Mouse (Mus musculus) cerebellum, postnatal 14 days (tissue): Measurements from ENCODE around the gene Nr1h2.

Experiments
- DNase-seq, 2 experiments: peaks; one replicate each; pipeline ENCODE4 v3.0.0; 2021; ENCODE audit warnings: mixed read lengths in 2 of 2

The Nr1h2 gene

DNA sequence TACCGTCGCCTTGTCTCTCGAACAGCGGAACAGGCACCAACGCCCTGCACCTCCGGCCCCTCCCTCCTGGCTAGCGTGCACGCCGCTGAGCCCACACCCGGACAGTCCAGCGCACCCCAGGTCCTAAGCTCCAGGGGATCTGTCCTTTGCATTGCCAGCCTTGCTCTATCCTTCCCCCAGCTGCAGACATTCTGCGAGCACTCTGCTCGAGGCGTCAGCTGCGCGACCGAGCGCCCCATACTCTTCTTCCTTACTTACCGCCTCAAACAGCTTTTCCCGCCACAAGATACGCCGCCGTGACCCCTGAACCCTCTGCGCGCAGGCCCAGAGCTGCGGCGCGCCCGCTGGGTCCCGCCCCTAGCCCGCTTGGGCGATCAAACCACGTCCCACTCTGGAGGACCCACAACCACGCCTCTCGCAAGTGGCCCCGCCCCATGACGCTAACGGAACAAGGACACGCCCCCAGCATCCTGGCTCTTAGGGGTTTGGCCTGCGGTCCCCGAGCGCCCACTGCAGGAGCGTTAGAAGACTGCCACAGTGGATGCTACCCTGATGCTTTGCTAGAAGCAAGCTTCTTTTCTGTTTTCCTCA, 5.2 kb downstream of the Nr1h2 start, which contains the start of gene Pold1:
Gene Pold1 (minus strand): TSS at position 353 of the 591 bp plus-strand sequence.
- peak; percentile 99 for DNase-seq

DNA sequence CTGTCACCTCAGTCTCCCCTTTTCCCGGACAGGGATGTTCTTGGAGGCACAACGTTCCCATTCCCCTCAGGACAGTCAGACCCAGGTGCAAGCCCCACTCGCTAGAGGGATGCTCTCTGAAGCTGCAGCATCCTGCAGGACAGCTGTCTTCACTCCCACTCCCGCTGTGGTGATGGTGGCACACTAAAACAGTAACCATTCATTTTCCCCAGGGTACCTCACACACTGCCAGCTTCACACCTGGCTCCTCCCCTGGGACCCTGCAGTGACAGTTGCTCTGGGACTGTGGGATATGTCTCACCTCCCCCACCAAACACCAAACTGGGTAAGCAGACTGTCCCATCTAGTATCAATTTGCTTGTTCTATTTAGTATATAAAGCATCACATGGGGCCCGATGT, 6.0 kb downstream of the Nr1h2 start:
- peak in 1 of 2 experiments; percentile 48 for DNase-seq

DNA sequence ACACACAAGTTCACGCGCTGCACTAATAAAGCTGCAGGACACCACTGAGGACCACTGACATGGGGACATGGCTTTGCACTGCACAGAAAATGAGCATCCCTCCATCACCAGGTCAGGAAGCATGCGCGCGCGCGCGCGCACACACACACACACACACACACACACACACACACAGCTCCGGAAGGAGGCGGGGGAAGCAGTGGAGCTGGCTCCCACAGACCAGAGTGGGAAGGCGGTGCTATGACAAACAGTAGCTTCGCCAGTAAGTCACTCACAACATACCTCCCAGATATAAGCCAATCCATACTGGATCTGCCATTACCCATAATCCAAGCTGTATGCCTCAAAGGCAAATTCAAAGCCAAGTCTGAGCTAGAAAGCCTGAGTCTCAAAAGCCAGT, 6.7 kb downstream of the Nr1h2 start:
- DNase-seq = no peak

DNA sequence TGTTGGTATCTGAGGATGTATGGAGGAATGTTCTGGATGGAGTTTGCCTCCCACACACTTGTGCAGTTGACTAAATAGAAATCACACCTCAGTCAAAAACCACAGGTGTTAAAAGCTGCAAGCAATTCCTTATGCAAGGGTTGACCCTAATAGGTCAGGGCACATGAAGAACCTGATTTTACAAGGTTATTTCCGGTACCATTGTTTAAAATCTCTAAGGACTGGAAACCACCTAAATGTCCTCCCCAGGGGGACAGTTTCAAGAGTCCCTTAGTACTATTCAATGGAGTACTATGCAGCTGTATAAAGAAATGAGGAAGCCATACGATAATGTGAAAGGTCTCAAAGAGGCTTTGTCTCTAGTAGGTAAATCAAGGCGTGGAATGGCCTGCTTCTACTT, 7.5 kb downstream of the Nr1h2 start:
- no peak for DNase-seq

DNA sequence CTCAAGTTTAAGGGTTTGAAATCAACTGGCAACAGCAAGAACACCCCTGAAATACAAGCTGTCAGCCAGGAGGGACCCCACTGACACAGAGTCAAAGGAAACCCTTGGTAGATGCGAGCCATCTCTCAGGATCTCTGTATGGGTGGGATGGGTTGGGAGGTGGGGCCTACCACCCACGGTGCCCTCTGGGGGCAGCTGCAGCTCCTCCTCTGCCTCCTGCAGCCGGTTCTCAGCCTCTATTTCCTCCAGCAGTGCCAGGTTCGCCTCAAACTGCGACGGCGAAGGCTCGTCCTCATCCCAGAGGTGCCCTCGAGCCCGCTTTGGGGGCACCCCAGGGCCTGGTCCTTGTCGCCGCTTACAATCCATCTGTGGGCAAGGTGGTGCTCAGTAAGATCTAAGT, 10.7 kb downstream of the Nr1h2 start:
- DNase-seq = no peak

DNA sequence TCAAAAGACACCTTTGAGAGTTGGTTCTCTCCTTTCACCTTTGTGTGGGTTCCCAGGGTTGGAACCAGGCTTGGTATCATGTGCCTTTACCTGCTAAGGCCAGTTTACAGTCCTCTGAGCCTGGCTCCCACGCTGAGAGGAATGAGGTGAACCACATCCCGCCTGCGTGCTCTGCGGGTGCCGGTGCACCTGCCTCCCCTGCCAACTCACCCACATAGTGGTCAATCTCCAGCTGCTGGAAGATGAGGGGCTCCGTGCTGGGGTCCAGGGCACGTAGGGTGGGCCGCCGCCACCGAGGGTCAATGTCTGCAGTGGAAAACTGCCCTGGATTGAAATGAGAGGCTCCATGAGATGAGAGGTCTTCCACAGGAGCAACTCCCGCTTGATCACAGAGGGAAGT, 11.2 kb downstream of the Nr1h2 start:
- no peak for DNase-seq

DNA sequence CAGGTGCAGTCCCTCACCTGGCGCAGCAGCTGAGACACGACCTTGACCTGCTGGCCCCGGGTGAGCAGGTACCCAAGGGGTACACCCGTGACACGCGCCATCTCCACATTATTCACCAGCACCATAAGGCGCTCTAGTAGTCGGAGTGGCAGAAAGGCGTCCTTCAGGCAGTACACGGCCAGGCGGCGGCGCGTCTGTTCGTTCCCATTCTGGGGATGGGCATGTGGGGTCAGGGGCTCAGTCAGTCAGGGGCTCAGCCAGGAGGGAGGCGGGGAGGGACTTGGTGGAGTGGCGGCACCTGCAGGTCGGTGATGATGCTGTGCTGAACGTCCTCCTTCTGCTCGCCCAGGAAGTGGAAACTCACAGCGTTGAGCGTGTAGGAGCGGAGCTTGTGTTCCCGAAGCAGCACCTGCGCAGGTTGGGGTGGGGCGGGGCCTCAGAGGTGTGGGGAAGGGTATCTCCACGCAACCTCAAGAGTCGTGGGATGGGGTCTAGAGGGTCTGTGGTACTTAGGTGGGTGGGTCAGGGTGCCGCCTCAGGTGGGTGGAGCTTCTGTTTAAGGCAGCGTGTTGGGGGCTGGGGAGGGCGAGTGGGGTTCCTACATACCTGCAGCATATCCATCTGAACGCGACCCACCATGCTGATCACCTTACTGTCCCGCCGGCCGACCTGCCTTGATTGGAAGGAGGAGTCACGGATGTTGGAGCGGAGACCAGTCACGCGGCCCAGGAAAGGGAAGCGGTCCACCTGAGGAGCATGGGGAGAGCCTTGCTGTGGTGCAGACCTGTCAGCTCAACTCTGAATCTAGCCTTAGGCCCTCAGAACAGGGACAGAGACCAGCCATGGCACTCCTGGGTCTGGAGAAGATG, 14.8 kb downstream of the Nr1h2 start:
- no peak for DNase-seq

DNA sequence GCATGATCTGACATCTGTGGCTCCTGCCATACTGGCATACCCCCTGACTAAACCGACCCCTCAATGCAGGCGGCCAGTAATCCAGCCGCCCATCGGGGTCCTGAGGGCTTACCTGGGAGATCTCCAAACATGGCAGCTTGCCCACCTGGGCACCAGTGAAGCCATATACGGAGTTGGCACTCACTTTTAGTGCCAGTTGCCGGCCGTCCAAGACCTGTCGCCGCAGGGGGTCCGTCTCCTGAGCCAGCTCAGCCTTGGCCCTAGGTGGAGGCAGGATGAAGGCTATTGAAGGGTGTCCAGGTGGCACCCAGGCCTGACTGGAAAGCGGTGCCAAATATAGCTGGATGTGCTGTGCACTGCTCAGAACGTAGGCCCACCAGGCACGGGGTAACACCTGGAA, 16.3 kb downstream of the Nr1h2 start:
- DNase-seq = peak; percentile 82 to 84

DNA sequence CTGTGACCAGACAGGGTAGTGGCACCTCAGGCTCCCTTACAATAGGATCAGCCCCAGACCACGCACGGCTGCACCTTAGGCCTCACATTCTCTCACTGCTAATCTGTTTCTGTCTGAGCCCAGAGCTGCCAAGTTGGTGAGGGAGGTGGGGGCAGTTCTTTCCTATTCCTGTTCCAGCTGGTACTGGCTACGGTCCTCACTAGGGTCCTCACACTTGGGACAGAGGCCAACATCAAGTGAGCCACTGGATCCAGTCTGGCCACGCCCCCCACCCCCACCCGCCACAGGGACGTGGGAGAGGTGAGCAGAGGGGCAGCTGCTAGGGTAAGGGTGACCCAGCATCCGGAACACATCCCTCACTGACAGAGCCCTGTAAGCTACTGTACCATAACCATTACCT, 16.7 kb downstream of the Nr1h2 start:
- DNase-seq = peak in 1 of 2 experiments; percentile 40

DNA sequence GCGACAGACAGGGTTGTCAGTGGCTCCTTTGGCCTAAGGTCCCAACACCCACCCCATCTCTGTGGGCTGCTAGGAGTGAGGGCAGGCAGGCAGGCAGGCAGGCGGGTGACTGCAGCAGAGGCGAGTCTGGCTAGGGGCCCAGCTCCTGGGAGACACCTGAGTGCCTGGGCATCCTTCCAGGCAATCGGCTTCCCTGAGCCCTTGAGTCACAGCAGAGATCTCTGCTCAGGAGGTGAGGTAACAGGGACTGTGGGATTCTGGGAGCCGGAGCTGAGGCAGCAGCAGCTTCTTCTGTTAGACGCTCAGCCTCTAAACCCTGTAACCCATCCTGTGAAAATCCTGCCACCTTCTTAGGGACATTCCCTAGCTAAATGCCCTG, 17.2 kb downstream of the Nr1h2 start:
- peak; percentile 86 to 90 for DNase-seq

DNA sequence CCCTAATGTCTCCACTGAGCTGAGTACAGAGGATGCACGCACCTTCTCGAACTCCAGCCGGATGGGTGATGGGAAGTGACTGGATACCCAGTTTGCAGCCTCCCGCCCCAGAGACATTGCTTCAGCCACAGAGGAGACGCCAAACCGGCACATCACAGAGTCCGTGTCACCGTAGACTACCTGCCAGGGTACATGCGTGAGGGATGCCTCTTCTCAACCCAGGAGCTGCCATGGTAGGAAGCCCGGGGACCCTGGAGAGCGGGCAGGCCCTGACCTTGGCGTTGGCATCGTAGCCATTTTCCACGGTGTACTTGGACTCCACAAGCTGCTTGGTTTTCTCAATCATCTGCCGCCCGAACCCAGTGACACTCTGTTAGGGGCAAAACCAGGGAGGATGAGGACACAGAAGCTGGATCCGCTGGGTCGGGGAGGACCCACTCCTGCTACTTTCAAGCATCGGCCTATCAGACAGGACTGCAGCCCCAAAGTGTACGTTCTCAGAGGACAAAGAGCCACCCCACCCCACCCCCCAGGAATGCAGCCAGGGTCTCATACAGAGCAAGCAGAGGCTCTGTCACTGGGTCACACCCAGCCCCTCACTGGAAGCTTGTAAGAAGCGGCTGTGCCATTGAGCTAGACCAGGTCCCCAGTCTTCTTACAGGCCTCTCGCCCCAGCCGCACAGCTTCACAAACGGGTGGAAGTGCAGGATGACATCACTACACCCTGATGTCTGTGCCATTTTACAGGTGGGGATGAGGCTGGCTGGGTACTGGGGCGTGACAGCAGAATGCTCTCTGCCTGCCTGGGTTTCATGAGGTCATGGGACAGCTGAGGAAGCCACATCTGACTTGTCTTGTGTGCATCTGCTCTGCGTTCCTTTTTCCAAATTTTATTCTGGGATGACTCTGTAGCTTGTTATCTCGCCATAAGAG, 17.8 kb downstream of the Nr1h2 start:
- peak in 1 of 2 experiments; percentile 18 for DNase-seq

DNA sequence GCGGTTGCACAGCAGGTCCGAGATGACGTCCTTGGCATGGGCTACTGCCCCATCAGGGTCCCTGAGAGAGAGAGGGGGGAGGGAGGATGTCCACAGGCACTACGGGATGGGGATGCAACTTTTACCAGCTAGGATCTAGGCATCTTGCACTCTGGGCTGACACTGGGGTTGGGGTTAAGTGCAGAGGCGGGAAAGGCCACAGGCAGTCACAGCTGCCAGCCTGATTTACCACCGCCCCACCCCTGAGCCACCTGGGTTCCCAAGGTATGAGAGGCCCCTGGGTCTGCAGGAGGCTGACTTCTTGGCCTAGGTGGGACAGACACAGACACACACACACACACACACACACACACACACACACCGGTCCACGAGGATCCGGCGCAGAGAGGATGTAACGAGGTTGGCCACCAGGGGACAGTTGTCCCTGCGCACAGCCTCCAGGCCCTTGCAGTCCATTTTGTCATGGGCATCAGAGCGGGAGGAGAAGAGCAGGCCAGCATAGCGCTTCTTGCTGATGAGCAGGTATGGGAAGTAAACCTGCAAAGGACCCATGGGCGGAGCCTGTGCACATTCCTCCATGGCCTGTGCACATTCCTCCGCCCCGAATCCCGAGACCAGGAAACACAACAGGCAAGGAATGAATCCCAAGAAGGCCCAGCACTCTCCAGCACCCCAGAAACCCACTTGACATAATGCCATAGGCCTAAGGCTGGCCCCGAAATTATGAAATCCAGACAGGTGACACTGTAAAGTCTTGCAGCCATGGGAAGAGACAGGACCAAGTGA, 18.9 kb downstream of the Nr1h2 start:
- no peak for DNase-seq

DNA sequence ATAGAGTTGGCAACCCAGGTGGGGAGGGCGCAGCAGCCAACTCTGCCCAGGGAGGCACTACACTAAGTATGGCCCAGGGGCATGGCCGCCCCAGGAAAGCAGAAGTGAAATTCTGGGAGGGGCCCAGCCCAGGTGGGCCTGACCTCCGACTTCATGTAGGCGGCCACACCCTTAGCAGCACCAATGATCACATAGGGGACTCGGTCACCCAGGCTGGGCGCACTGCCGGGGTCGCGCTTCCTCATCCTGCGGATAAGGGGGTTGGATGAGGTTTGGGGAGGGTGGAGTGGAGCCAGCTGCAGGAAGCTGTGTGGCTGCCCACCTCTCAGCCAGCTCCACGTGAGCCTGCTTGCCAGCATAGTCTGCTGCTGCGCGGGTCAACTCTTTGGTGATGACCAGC, 19.5 kb downstream of the Nr1h2 start:
- no peak for DNase-seq

DNA sequence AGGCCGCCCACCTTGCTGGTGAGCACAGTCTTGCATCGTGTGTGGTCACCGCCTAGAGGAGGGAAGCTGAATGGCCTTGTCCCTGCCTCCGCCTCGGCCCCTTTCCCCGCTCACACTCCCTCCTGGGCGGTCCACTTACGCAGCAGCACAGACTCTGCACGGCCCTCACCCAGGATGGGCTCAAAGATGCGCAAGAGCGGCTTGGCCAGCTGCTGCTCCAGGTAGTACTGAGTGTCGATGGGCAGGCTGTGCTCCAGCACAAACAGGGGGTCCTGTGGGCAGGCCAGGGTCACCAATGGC, 20.1 kb downstream of the Nr1h2 start:
- no peak for DNase-seq

DNA sequence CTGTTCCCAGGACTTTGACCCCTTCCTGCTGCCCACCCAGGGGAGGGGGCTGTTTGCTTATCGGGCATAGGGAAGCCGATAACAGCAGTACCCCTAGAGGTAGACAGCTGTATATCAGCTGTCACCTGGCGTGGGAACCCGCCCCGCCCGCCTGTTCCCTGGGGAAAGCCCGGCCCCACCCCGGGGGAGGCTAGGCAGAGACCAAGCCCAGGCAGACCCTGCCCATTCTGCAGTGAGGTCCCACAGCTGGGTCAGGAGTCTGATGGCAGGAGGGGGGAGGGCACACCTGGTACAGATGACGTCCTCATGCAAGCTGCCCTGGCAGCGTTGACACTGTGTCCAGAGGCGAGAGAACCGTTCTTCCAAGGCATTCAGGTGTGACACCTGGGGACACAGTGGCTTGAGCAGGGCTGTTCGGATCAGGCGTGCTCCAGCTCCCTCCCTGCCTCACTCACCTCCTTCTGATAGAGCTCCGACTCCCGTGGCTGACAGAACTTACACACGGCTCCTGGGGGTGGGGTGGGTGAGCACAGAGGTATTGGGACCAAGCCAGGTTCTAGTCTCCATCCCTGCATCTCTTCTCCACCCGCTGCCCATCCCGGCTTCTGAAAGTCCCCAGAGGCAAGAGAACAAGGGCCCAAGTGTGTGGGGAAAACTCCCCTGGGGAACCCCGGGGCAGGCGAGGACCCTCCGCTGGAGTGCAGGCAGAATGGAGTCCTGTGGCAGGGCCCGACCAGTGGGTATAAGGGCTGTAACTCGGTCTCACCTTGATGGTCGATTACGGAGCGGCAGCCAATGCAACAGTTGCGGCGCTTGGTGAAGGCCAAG, 20.6 kb downstream of the Nr1h2 start:
- no peak for DNase-seq

DNA sequence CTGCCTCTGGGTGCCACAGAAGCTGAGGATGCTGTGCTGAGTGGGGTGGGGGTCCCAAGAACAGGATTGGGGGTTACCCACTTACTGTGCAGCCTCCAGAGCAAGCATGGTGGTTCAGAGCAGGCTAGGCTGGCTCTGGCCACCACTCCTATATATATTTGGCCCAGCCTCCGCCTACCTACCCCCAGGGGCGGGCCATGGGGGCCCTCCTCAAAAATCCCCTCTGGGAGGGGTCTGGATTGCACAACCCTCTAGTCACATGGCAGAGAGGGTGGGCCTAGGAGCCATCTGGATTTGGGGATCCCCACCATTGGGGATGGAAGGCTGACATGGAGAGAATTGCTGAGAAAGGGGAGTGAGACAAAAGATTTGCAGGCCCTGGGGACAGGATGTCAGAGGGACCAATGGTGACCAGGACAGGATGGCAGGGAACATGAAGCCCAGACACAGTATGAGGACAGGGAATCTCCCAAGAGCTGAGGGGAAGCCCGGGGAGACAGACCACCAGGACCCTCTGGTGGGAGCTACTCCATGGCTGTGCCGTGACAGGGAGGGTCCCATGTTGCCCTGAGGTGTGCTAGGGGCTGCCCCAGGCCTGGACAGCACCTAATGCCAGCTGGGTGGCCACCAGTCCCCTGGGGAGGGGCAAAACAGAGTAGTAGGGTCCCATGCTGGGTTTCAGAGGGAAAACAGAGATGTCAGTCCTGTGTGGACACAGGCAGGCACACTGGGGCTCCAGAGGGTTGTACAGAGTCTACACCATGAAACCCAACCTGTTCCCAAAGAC, 21.6 kb downstream of the Nr1h2 start, which contains the start of gene Spib:
Gene Spib (minus strand): TSS at position 126 of the 787 bp plus-strand sequence.
- DNase-seq = no peak

DNA sequence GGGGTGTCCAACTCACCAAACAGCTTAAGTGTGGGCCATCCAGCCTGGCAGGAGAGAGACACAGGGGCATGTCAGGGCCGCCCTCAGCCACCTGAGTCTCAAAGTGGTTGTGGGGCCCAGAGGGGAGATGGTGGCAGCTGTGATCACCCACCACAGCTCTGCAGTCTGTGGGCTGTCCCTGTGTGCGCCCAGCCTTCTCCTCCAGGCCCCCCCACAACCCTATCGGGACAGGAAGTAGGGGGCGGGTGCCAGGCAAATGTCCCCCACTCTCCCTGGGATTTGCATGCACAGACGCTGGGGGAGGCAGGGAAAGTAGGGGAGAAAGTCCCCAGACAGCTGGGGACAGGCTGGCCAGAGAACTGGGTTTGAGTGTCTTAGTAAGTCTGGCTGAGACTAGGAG, 22.5 kb downstream of the Nr1h2 start:
- DNase-seq = no peak

DNA sequence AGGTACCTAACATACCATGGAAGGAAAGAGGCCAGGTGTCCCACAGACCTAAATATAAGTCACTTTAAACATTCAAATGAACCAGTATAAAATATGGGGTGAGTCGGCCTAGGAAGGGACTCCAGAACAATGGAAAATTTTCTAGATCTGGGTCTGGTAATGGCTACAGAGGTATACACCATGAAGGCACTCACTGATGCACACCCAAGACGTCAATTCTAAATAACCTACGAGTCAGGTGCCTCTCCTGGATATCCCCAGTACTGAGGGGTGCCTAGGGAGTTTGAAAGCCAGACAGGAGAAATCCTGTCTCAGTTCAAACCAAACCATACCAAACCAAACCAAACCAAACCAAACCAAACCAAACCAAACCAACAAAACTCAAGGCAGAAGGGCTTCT, 23.2 kb downstream of the Nr1h2 start:
- DNase-seq = no peak

DNA sequence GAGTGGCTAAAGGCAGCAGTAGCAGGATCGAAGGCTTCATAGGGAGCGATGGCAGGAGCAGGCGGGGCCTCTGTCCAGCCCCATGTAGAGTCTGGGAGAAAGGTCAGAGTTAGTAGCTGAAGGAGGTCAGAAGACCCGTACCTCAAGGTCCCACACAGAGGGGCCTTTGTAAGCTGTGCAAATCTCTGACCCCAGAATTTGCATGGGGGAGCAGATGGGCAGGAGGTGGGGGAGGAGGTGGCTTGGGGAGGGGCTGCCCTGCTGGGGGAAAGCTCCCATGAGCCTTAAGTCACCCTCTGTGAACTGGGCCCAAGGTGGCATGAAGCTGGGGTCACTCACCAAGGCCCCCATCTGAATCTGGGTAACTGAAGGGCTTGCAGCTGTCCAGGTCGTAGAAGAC, 24.2 kb downstream of the Nr1h2 start:
- no peak for DNase-seq

DNA sequence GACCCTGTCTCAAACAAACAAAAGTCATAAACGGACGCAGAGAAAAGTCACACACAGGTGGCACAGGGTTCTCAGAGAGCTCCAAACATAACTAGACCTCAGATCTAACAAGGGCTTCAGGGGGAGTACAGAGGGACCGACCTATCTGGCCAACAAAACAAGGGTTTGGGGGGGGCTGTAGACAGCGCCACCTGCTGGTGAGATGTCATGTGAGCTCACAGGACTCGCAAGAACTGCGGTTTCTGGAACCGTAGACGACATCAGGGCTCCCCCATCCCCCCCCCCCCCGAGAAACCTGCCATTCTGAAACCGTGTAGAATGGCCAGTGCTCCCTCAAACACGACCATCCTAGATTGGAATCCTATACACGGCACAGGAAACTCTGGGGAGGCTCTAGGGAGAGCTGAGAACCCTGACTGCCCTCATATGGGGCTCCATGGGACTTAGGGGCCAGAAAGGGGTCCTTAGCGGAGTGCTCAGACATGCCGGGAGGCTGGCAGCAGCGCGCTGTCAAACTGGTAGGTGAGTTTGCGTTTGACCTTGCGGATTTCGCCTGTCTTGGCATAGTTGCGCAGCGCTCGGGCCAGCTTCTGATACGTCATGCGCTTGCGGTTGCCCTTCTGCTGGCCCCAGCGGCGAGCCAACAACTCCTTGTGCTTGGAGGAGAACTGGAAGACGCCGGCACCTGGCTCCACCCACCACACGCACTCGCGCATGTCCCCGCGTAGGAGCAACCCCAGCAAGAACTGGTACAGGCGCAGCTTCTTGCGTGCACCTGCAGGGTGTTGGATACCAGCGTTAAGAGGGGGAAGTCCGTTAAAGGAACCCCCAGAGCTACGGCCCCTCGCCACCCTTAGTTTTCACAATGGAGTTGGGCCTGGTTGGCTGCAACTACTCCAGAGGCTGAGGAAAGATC, 26.0 kb downstream of the Nr1h2 start:
- peak; percentile 85 to 93 for DNase-seq
